Mouse (Mus musculus): ENCODE results near the gene Slc5a4b.

DNA sequence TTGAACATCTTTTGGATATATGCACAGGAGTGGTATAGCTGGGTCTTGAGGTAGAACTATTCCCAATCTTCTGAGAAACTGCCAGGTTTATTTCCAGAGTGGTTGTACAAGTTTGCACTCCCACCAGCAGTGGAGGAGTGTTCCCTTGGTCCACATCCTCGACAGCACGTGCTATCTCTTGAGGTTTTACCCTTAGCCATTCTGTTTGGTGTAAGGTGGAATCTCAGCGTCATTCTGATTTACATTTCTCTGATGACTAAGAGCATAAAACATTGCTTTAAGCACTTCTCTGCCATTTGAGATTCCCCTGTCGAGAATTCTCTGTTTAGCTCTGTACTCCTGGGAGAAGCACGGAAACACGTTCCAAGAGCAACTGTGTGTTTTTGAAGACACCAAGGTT, 97.8 kb downstream of the Slc5a4b start:
- TF ChIP-seq CTCF (IDR thresholded peaks at IDR 0.05; ENCODE audit: control insufficient read depth, insufficient read depth, low read length): no peak
- no peak for TF ChIP-seq POLR2A (IDR thresholded peaks at IDR 0.05; ENCODE audit: borderline replicate concordance, control insufficient read depth, low read depth, low read length)

Data from bone marrow, adult 2 months (tissue).